Mouse (Mus musculus) mouse trophoblast stem cell (cell line): Measurements from ENCODE around the gene Paxip1.

ENCODE experiments used
- in situ Hi-C, 2 experiments: fragments of 300-500 bp; cut with MseI, MboI; formaldehyde crosslinking; loops; 2 replicates in 1 of 2; 3 replicates in 1 of 2; pipeline ENCODE4 v1.15.1; 2025

The Paxip1 gene

GRCm38 (mm10) chr5:27724460-27724859 is 67.0 kb downstream of the Paxip1 start:
- in situ Hi-C loops: no loop called here

GRCm38 (mm10) chr5:27719311-27719710 is 72.2 kb downstream of the Paxip1 start:
- in situ Hi-C loops: no loop called here

- in situ Hi-C loops: no loop called here
These were observed 74.2 kb downstream of the Paxip1 start for GRCm38 (mm10) chr5:27717301-27717700.

- in situ Hi-C loops: no loop called here
These were observed 75.5 kb downstream of the Paxip1 start for GRCm38 (mm10) chr5:27716026-27716425.

- in situ Hi-C loops: no loop called here
These were observed 77.1 kb downstream of the Paxip1 start for GRCm38 (mm10) chr5:27714356-27714755.

GRCm38 (mm10) chr5:27711461-27712192 is 79.9 kb downstream of the Paxip1 start:
- in situ Hi-C loops: no loop called here

- in situ Hi-C loops: no loop called here
These were observed 83.3 kb downstream of the Paxip1 start for GRCm38 (mm10) chr5:27708209-27708608.

- in situ Hi-C loops: no loop called here
These were observed 84.2 kb downstream of the Paxip1 start for GRCm38 (mm10) chr5:27707283-27707682.

GRCm38 (mm10) chr5:27706551-27706950 is 84.9 kb downstream of the Paxip1 start:
- in situ Hi-C loops: no loop called here

GRCm38 (mm10) chr5:27705020-27705419 is 86.5 kb downstream of the Paxip1 start:
- in situ Hi-C loops: no loop called here

GRCm38 (mm10) chr5:27702482-27702881 is 89.0 kb downstream of the Paxip1 start:
- in situ Hi-C loops: no loop called here
